ENCODE assay signal across 1 mouse cellular context in genomic region chr19:24534733-24535132, GRCm38 (mm10).
A peak's percentile ranks its signal among the peaks of the same experiment; 100 is the strongest.
TF ChIP-seq lines count a peak whose summit lies in the region.

No protein-coding gene starts in this region.

TF ChIP-seq in MEL, 35 proteins besides CTCF, POLR2A, EP300 and RAD21 (continued from another document):
- TF ChIP-seq UBTF (IDR thresholded peaks at IDR 0.05; ENCODE audit: borderline replicate concordance, insufficient read depth, low read depth, low read length) = no peak
- peak; percentile 71 for TF ChIP-seq TCF12 (IDR thresholded peaks at IDR 0.05; ENCODE audit: low read depth, low read length)
- no peak for TF ChIP-seq MYC (IDR thresholded peaks at IDR 0.05; ENCODE audit: low read depth, low read length)
- TF ChIP-seq MYB (IDR thresholded peaks at IDR 0.05; ENCODE audit: low read depth, low read length) = no peak
- TF ChIP-seq MEF2A (IDR thresholded peaks at IDR 0.05; ENCODE audit: extremely low read depth, insufficient replicate concordance, low read depth, low read length, poor library complexity, severe bottlenecking) = no peak
- TF ChIP-seq ETS1 (IDR thresholded peaks at IDR 0.05; ENCODE audit: low read depth, low read length) = 0 out of 2 replicates have a peak, but pooled peaks have one; percentile 17
- TF ChIP-seq TBP (IDR thresholded peaks at IDR 0.05; ENCODE audit: low read depth, low read length) = peak; percentile 50; the same call in 1 of the 2 replicates
- TF ChIP-seq KAT2A (conservative IDR thresholded peaks at IDR 0.05; ENCODE audit: low read depth, low read length) = no peak
- TF ChIP-seq ZMIZ1 (IDR thresholded peaks at IDR 0.05; ENCODE audit: low read depth, low read length) = no peak
- no peak for TF ChIP-seq MAX (IDR thresholded peaks at IDR 0.05; ENCODE audit: low read length)
- TF ChIP-seq NELFE (IDR thresholded peaks at IDR 0.05; ENCODE audit: low read depth, low read length) = no peak
